Mouse (Mus musculus): ENCODE measurements around the gene Mtss1l. TPM values are rescaled to one million over a fixed set of nuclear protein-coding genes. Genes with fewer than 3 reads are reported as not detected.

Gene Mtss1l
- polyA plus RNA-seq, 1 experiment from 2014 or later, result 15.8 TPM

DNA sequence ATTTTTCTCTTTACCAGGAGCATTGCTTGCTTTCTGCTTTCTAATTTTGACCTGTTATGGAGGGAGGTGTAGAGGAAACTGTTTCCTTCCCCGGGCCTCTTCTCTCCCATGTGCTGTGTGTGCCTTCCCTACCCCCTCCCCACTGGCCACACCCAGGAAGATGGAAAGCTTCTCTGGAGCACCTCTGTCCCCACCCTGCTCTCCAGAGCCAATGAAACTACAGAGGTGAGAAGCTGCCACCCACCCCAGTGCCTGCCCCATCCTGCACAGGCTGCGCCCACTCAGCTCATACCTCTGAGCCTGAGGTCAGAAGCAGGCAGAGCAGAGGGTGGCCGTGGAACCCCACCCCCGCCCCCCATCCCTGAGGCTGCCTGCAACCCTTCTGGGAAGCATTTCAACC is 33.4 kb downstream of the Mtss1l start:
- H3K4me1 ChIP-seq (replicated peaks; ENCODE audit: control insufficient read depth, insufficient read depth, low read length), result no peaks in the 10 kb centered on the region
- H3K27me3 ChIP-seq (ENCODE audit: control insufficient read depth, insufficient read depth, low read length), result no peaks in the 10 kb centered on the region
- 58% methylated on average over 4 of the region's 4 CpGs for whole genome bisulfite sequencing
- no peaks in the 10 kb centered on the region for H3K36me3 ChIP-seq (ENCODE audit: control insufficient read depth, insufficient read depth, low read length)
- ATAC-seq (replicated peaks; ENCODE audit: low FRiP score) (no peak), DNase-seq (ENCODE audit: low spot score) (no peak)
- H3K9me3 ChIP-seq (ENCODE audit: control insufficient read depth, low read length), result no peaks in the 10 kb centered on the region
- no peak overlapping the region for H3K4me3 ChIP-seq (ENCODE audit: low read depth, low read length)
- no peak overlapping the region for H3K4me2 ChIP-seq (ENCODE audit: low read depth, low read length, severe bottlenecking)
- no peak overlapping the region for H3K27ac ChIP-seq (ENCODE audit: low read depth, low read length)
- no peak overlapping the region for H3K9ac ChIP-seq (ENCODE audit: low read length)

DNA sequence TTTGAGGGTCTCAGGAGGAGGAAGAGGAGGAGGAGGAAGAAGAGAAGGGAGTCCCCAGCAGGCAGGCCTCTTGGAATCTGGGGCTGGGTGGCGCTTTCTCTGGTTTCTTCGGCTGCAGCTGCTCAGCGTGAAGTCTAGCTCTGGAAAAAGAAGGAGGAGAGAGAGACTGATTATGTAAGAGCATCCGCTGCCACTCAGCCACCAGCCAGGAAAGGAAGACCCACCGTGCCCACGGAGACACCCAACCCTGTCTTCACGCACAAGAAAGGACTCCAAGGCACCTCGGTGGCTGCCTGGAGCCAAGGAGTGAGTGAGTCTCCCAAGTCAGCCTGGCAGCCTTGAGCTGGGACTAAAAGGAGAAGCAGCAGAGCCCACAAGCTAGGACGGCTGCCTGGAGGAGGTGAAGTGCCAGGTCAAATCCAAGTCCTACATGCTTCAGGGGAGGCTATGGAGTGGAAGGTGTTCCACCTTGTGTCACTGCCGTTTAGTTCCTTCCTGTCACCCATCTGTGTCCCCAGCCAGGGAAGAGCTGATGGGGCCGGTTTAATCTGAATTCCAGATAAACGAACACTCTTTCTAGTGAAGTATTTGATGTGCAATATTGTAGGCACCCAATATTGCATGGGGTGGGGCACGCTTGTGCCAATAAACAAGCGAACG is 34.4 kb downstream of the Mtss1l start:
- DNase-seq (ENCODE audit: low spot score), result no peak
- H3K4me1 ChIP-seq (replicated peaks; ENCODE audit: control insufficient read depth, insufficient read depth, low read length), result no peaks in the 10 kb centered on the region
- H3K4me2 ChIP-seq (ENCODE audit: low read depth, low read length, severe bottlenecking), result no peak overlapping the region
- H3K27me3 ChIP-seq (ENCODE audit: control insufficient read depth, insufficient read depth, low read length), result no peaks in the 10 kb centered on the region
- no peak overlapping the region for H3K4me3 ChIP-seq (ENCODE audit: low read depth, low read length)
- no peak overlapping the region for H3K9ac ChIP-seq (ENCODE audit: low read length)
- ATAC-seq (replicated peaks; ENCODE audit: low FRiP score), result no peak
- WGBS, result 58% methylated on average over 15 of the region's 15 CpGs
- H3K9me3 ChIP-seq (ENCODE audit: control insufficient read depth, low read length), result no peaks in the 10 kb centered on the region
- H3K36me3 ChIP-seq (ENCODE audit: control insufficient read depth, insufficient read depth, low read length), result no peaks in the 10 kb centered on the region
- H3K27ac ChIP-seq (ENCODE audit: low read depth, low read length), result no peak overlapping the region

DNA sequence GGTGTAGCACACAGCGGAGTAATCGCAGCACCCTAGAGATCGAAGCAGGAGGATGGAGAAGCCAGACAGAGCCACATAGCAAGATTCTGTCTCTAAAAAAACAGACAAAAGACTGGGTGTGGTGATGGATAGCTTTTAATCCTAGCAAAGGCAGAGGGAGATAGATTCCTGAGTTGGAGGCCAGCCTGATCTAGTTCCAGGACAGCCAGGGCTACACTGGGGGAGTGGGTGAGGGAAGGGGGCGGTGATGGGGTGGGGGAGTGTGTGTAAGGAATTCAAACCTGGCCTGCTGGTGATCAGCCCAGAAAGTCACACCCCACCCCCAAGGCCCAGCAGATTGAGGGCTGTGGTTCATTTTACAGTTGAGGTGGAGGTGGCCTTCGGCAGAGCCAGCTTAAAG is 34.9 kb downstream of the Mtss1l start:
- Histone ChIP-seq H3K27ac (ENCODE audit: low read depth, low read length) (no peak overlapping the region), H3K4me1 (replicated peaks; ENCODE audit: control insufficient read depth, insufficient read depth, low read length) (no peaks in the 10 kb centered on the region), H3K36me3 (ENCODE audit: control insufficient read depth, insufficient read depth, low read length) (no peaks in the 10 kb centered on the region), H3K9ac (ENCODE audit: low read length) (no peak overlapping the region), H3K4me2 (ENCODE audit: low read depth, low read length, severe bottlenecking) (no peak overlapping the region), H3K4me3 (ENCODE audit: low read depth, low read length) (no peak overlapping the region), H3K27me3 (ENCODE audit: control insufficient read depth, insufficient read depth, low read length) (no peaks in the 10 kb centered on the region), H3K9me3 (ENCODE audit: control insufficient read depth, low read length) (no peaks in the 10 kb centered on the region)
- DNase-seq (ENCODE audit: low spot score), result no peak
- 89% methylated on average over 5 of the region's 5 CpGs for WGBS
- no peak for ATAC-seq (replicated peaks; ENCODE audit: low FRiP score)

DNA sequence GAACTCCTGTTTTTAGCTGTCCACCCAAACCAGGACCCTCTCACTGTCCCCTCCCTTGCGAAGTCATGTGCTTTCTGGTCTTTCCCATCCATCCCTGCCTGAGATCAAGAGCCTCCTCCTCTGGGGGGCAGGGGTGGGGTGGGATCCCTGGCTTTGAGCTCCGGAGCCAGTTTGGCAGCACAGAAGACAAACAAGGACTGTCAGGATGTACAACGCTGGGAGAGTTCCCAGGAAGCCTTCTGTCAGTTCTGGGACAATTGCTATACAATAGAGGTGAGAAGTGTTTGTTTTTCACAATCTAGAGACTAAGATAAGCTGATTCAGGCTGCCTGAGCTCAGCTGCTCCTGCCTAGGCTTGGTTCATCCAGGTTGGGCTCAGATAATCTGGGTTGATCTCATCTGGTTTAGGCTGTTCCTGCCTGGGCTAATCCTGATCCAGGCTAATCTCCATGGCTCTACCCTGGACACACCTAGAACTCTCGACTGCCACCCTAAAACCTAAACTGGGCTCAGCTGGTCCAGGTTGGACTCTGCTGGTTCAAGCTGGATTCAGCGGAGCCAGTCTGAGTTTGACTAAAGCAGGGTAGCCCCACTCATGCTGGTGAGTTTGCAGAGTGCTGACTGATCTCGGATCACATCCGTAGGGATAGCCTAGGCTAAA is 39.1 kb downstream of the Mtss1l start:
- ATAC-seq (replicated peaks; ENCODE audit: low FRiP score) (no peak), DNase-seq (ENCODE audit: low spot score) (no peak)
- no peaks in the 10 kb centered on the region for H3K27me3 ChIP-seq (ENCODE audit: control insufficient read depth, insufficient read depth, low read length)
- H3K4me3 ChIP-seq (ENCODE audit: low read depth, low read length), result no peak overlapping the region
- H3K4me2 ChIP-seq (ENCODE audit: low read depth, low read length, severe bottlenecking), result no peak overlapping the region
- 74% methylated on average over 7 of the region's 7 CpGs for WGBS
- no peaks in the 10 kb centered on the region for H3K9me3 ChIP-seq (ENCODE audit: control insufficient read depth, low read length)
- no peaks in the 10 kb centered on the region for H3K4me1 ChIP-seq (replicated peaks; ENCODE audit: control insufficient read depth, insufficient read depth, low read length)
- no peak overlapping the region for H3K9ac ChIP-seq (ENCODE audit: low read length)
- no peak overlapping the region for H3K27ac ChIP-seq (ENCODE audit: low read depth, low read length)
- no peaks in the 10 kb centered on the region for H3K36me3 ChIP-seq (ENCODE audit: control insufficient read depth, insufficient read depth, low read length)

DNA sequence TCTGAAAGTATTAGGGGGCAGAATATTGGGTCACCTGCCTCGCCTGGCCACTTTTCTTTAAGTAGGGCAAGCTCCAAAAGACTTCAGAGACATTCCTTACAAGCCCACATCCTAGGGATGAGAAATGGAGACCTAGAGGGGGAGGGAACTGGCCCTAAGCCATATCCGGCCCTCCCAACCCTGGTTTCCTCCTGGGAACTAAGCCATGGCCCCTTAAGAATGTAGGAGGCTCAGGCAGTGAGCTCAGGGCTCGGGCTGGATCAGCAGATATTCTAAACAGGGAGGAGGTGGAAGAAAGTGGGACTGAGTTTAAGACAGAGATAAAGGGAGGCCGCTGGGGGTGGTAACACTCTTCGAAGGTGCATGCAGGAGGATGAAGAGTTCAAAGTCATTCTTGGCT is 39.9 kb downstream of the Mtss1l start:
- no peaks in the 10 kb centered on the region for H3K27me3 ChIP-seq (ENCODE audit: control insufficient read depth, insufficient read depth, low read length)
- ATAC-seq (replicated peaks; ENCODE audit: low FRiP score) (no peak), DNase-seq (ENCODE audit: low spot score) (no peak)
- no peak overlapping the region for H3K4me2 ChIP-seq (ENCODE audit: low read depth, low read length, severe bottlenecking)
- no peak overlapping the region for H3K9ac ChIP-seq (ENCODE audit: low read length)
- H3K4me3 ChIP-seq (ENCODE audit: low read depth, low read length), result no peak overlapping the region
- 61% methylated on average over 5 of the region's 5 CpGs for WGBS
- no peaks in the 10 kb centered on the region for H3K9me3 ChIP-seq (ENCODE audit: control insufficient read depth, low read length)
- H3K4me1 ChIP-seq (replicated peaks; ENCODE audit: control insufficient read depth, insufficient read depth, low read length), result no peaks in the 10 kb centered on the region
- no peak overlapping the region for H3K27ac ChIP-seq (ENCODE audit: low read depth, low read length)
- no peaks in the 10 kb centered on the region for H3K36me3 ChIP-seq (ENCODE audit: control insufficient read depth, insufficient read depth, low read length)

DNA sequence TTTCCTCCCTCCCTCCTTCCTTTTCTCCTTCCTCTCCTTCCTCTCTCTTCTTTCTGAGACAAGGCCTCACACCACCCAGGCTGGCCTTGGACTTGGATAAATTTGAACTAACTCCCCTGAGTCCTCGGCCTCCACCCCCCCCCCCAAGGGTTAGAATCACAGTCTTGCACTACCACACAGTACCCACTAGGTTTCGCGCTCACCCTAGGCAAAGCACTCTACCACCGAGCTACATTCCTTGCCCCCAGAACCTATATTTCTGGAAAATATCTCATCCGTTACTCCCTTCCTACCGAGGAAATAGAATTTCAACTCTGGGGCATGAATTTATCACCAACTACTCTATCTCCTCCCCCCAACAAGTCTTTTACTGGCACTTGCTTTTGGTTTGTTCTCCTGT is 40.7 kb downstream of the Mtss1l start:
- no peaks in the 10 kb centered on the region for H3K4me1 ChIP-seq (replicated peaks; ENCODE audit: control insufficient read depth, insufficient read depth, low read length)
- H3K4me3 ChIP-seq (ENCODE audit: low read depth, low read length), result no peak overlapping the region
- 68% methylated on average over 6 of the region's 6 CpGs for WGBS
- H3K27me3 ChIP-seq (ENCODE audit: control insufficient read depth, insufficient read depth, low read length), result no peaks in the 10 kb centered on the region
- DNase-seq (ENCODE audit: low spot score) (no peak), ATAC-seq (replicated peaks; ENCODE audit: low FRiP score) (no peak)
- no peaks in the 10 kb centered on the region for H3K9me3 ChIP-seq (ENCODE audit: control insufficient read depth, low read length)
- H3K36me3 ChIP-seq (ENCODE audit: control insufficient read depth, insufficient read depth, low read length), result no peaks in the 10 kb centered on the region
- H3K27ac ChIP-seq (ENCODE audit: low read depth, low read length), result no peak overlapping the region
- H3K9ac ChIP-seq (ENCODE audit: low read length), result no peak overlapping the region
- no peak overlapping the region for H3K4me2 ChIP-seq (ENCODE audit: low read depth, low read length, severe bottlenecking)

DNA sequence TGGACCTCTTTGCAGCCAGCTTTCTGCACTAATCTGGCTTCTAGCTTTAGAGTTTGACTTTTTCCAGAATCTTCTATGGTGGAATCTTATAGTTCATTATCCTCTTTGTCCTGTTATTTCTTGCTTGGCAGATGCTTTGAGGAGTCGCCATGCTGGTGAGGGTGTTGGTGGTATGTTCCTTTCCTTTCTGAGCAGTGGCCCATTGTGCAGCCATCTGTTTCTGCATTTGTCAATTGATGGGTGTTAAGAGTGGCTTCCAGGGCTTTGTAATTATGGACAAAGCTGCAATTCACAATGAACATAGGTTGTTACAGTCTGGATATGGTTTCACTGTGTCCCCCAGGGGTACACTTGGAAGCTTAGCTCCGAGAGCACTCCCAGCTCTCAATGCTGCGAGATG is 43.4 kb downstream of the Mtss1l start:
- Histone ChIP-seq H3K9me3 (ENCODE audit: control insufficient read depth, low read length) (no peaks in the 10 kb centered on the region), H3K9ac (ENCODE audit: low read length) (no peak overlapping the region), H3K4me3 (ENCODE audit: low read depth, low read length) (no peak overlapping the region), H3K27me3 (ENCODE audit: control insufficient read depth, insufficient read depth, low read length) (no peaks in the 10 kb centered on the region), H3K27ac (ENCODE audit: low read depth, low read length) (no peak overlapping the region), H3K36me3 (ENCODE audit: control insufficient read depth, insufficient read depth, low read length) (no peaks in the 10 kb centered on the region), H3K4me2 (ENCODE audit: low read depth, low read length, severe bottlenecking) (no peak overlapping the region), H3K4me1 (replicated peaks; ENCODE audit: control insufficient read depth, insufficient read depth, low read length) (no peaks in the 10 kb centered on the region)
- 67% methylated on average over 3 of the region's 3 CpGs for WGBS
- ATAC-seq (replicated peaks; ENCODE audit: low FRiP score) (no peak), DNase-seq (ENCODE audit: low spot score) (no peak)

DNA sequence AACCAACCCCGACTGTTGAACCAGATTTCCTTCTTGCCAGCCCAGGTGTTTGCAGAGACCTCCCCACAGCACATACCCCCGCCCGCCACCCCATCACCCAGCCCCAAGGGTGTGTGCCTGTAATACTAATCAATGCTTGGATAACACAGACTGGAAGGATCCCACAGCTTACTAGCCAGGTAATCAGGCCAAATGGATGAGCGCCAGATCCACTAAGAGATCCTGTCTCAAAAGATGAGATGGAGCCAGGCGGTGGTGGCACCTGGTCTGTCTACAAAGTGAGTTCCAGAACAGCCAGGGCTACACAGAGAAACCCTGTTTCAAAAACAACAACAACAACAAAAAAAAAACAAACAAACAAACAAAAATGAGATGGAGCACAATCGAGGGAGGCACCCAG is 46.0 kb downstream of the Mtss1l start:
- Histone ChIP-seq H3K4me2 (ENCODE audit: low read depth, low read length, severe bottlenecking) (no peak overlapping the region), H3K36me3 (ENCODE audit: control insufficient read depth, insufficient read depth, low read length) (no peaks in the 10 kb centered on the region), H3K27ac (ENCODE audit: low read depth, low read length) (no peak overlapping the region), H3K9ac (ENCODE audit: low read length) (no peak overlapping the region), H3K9me3 (ENCODE audit: control insufficient read depth, low read length) (no peaks in the 10 kb centered on the region), H3K4me1 (replicated peaks; ENCODE audit: control insufficient read depth, insufficient read depth, low read length) (no peaks in the 10 kb centered on the region), H3K4me3 (ENCODE audit: low read depth, low read length) (no peak overlapping the region), H3K27me3 (ENCODE audit: control insufficient read depth, insufficient read depth, low read length) (no peaks in the 10 kb centered on the region)
- WGBS, result 84% methylated on average over 6 of the region's 6 CpGs
- ATAC-seq (replicated peaks; ENCODE audit: low FRiP score) (no peak), DNase-seq (ENCODE audit: low spot score) (no peak)

DNA sequence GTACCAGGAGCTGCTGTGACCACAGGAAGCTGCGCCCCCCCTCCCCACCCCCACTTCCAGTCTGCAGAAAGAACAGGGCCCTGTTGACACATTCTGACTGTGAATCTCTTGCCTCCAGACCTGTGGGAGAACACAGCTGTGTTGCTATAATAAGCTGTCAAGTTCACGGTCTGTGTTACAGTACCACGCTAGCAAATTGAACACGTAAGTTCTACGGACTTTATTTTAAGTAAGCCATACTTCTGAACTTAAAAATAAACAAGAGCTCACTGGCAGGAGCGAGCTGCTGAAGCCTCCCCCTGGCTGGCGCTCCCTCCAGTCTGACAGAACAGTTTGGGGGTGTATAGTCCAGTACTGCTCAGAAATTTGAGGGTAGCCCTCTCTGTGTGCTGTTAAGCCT is 51.2 kb downstream of the Mtss1l start:
- H3K9me3 ChIP-seq (ENCODE audit: control insufficient read depth, low read length), result no peaks in the 10 kb centered on the region; the same call in 1 of the 2 replicates
- H3K27me3 ChIP-seq (ENCODE audit: control insufficient read depth, insufficient read depth, low read length), result no peaks in the 10 kb centered on the region
- no peaks in the 10 kb centered on the region for H3K4me1 ChIP-seq (replicated peaks; ENCODE audit: control insufficient read depth, insufficient read depth, low read length)
- ATAC-seq (replicated peaks; ENCODE audit: low FRiP score) (no peak), DNase-seq (ENCODE audit: low spot score) (no peak)
- no peaks in the 10 kb centered on the region for H3K36me3 ChIP-seq (ENCODE audit: control insufficient read depth, insufficient read depth, low read length)
- WGBS, result 87% methylated on average over 7 of the region's 7 CpGs
- H3K4me2 ChIP-seq (ENCODE audit: low read depth, low read length, severe bottlenecking), result no peak overlapping the region
- H3K4me3 ChIP-seq (ENCODE audit: low read depth, low read length), result no peak overlapping the region
- H3K27ac ChIP-seq (ENCODE audit: low read depth, low read length), result no peak overlapping the region
- H3K9ac ChIP-seq (ENCODE audit: low read length), result no peak overlapping the region

All from forebrain, embryonic 11.5 days (tissue).